Mouse (Mus musculus) small intestine, adult 2 months (tissue): ENCODE measurements around the gene Axl.

Source experiments
- CTCF ChIP-seq: fragments of 200-500 bp; IDR thresholded peaks from 2 replicates; pipeline ENCODE4 v1.5.1; 2012; ENCODE audit warnings: low read depth, mild to moderate bottlenecking, control low read depth, inconsistent platforms, low read length, moderate library complexity, mixed read lengths; ENCODE audit not compliant: insufficient replicate concordance, insufficient read length; ENCODE audit errors: extremely low read depth
- POLR2A ChIP-seq: fragments of 200-500 bp; IDR thresholded peaks from 2 replicates; pipeline ENCODE4 v1.6.1; 2012; ENCODE audit warnings: low read depth, mild to moderate bottlenecking, control low read depth, inconsistent platforms, low read length, moderate library complexity

GRCm38 (mm10) chr7:25830251-25830650, 41.7 kb upstream of the Axl start:
- no peak for TF ChIP-seq CTCF
- no peak for TF ChIP-seq POLR2A
